Mouse (Mus musculus) CH12.LX (cell line): Measurements from ENCODE around the gene Wnk1.

ENCODE experiments used
- CTCF ChIP-seq, 2 experiments: IDR thresholded peaks in 1 of 2; conservative IDR thresholded peaks in 1 of 2; 2 replicates each; pipeline ENCODE4 v1.5.1; 2011 to 2012; ENCODE audit warnings: low read depth in 2 of 2, low read length in 2 of 2, improper control_type of control experiment in 1 of 2, inconsistent platforms in 1 of 2, mild to moderate bottlenecking in 1 of 2, moderate library complexity in 1 of 2
- EP300 ChIP-seq: IDR thresholded peaks from 2 replicates; pipeline ENCODE4 v1.6.1; 2011; ENCODE audit warnings: low read length, improper control_type of control experiment
- HCFC1 ChIP-seq: IDR thresholded peaks from 2 replicates; pipeline ENCODE4 v1.6.1; 2012; ENCODE audit warnings: low read depth, mild to moderate bottlenecking, inconsistent platforms, low read length, improper control_type of control experiment
- MAX ChIP-seq: IDR thresholded peaks from 2 replicates; pipeline ENCODE4 v1.6.1; 2011; ENCODE audit warnings: low read length, improper control_type of control experiment
- MYC ChIP-seq: IDR thresholded peaks from 2 replicates; pipeline ENCODE4 v1.6.1; 2011; ENCODE audit warnings: low read depth, mild to moderate bottlenecking, improper control_type of control experiment, low read length
- PAX5 ChIP-seq: IDR thresholded peaks from 2 replicates; pipeline ENCODE4 v1.6.1; 2012; ENCODE audit warnings: low read length, inconsistent platforms, mixed read lengths
- POLR2A ChIP-seq: IDR thresholded peaks from 2 replicates; pipeline ENCODE4 v1.6.1; 2011; ENCODE audit warnings: low read depth, mild to moderate bottlenecking, improper control_type of control experiment, low read length
- TCF12 ChIP-seq: IDR thresholded peaks from 2 replicates; pipeline ENCODE4 v1.6.1; 2014; ENCODE audit warnings: low read depth, mild to moderate bottlenecking, inconsistent platforms, low read length, improper control_type of control experiment
- ZC3H11A ChIP-seq: IDR thresholded peaks from 2 replicates; pipeline ENCODE4 v1.6.1; 2012; ENCODE audit warnings: low read depth, mild to moderate bottlenecking, inconsistent platforms, low read length, improper control_type of control experiment

DNA sequence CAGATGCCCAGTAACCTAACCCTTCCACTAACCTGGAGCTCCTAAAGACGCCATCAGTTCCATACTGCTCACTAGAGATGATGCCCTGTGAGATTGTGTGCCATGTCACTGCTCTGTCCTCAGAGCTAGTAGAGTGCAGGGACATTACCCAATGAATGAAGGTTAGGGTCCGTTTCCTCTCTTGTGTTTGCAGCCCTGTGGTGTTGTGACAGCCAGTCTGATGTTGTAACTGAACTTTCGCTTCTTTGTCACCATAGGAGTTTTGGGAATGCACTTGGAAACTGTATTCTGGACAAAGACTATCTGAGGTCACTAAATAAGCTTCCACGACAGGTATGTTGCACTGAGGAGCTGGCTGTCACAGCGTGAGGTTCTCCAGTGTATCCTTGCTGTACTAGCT is 122.8 kb downstream of the Wnk1 start:
- TF ChIP-seq TCF12 (no peak), POLR2A (no peak), EP300 (no peak), CTCF (conservative IDR thresholded peaks at IDR 0.05 in 1 of 2, IDR thresholded peaks at IDR 0.05 in 1 of 2; ENCODE audit: low read depth in 2 of 2, low read length in 2 of 2) (no peak), HCFC1 (no peak), ZC3H11A (no peak), MAX (no peak), PAX5 (no peak), MYC (no peak)
